Mouse (Mus musculus): ENCODE results near the gene Swi5. TPM values are rescaled to one million over a fixed set of nuclear protein-coding genes. Genes with fewer than 3 reads are reported as not detected.

The Swi5 gene
- polyA plus RNA-seq, 1 experiment from 2014 or later = 445 TPM

DNA sequence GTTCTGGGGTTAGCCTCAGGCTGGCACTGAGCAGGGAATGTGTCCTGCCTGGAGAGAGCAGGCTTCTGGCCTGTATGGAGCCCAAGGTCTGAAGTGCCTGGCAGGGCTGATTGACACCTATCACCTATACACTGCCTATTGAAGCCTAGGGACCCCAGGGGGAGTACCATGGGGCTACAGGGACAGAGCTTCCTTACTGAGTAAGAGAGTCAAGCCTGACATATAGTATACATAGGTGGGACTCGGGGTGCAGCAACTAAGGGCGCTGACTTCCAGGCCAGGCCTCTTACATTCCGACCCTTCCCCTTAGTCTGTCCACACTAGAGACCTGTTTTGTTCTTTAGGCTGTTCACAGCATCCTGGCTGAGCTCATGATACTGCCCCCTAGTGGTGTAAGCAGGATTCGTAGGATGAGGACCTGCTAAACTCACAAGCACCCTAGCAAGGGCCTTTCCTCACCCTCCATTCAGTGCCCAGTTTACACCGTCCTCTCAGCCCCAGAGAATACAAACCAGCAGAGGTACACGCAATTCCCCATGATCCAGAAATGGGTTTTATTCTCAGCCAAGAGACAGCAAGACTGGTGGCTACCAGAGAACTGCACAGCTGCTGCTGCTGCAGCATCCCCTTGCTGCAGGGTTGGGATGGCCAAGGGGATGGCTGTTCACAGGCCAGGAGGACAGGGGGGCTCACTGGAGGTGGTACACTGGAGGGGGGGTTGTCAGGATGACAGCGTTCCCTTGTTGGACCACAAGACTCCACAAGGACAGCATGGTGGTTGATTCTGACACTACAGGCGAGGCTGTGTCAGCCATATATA, 20.3 kb upstream of the Swi5 start:
- Histone ChIP-seq H3K27me3 (ENCODE audit: insufficient read depth, low read length) (no peaks in the 10 kb centered on the region), H3K4me2 (ENCODE audit: low read length) (no peak overlapping the region), H3K9ac (ENCODE audit: low read depth, low read length) (no peak overlapping the region), H3K4me1 (replicated peaks; ENCODE audit: insufficient read depth, low read length) (peaks cover 12% of the 10 kb centered on the region), H3K9me3 (replicated peaks; ENCODE audit: low read length) (no peaks in the 10 kb centered on the region), H3K36me3 (ENCODE audit: insufficient read depth, low read length) (peaks cover 40% of the 10 kb centered on the region), H3K4me3 (replicated peaks; ENCODE audit: low read depth, low read length) (no peak overlapping the region), H3K27ac (no peak overlapping the region)
- 62% methylated on average over 8 of the region's 8 CpGs for whole genome bisulfite sequencing
- peak; percentile 81 for TF ChIP-seq CTCF (IDR thresholded peaks at IDR 0.05; ENCODE audit: low read depth)
- ATAC-seq (replicated peaks; ENCODE audit: low FRiP score, low read depth) = no peak
- peak; percentile 57 for DNase-seq (ENCODE audit: low spot score)

DNA sequence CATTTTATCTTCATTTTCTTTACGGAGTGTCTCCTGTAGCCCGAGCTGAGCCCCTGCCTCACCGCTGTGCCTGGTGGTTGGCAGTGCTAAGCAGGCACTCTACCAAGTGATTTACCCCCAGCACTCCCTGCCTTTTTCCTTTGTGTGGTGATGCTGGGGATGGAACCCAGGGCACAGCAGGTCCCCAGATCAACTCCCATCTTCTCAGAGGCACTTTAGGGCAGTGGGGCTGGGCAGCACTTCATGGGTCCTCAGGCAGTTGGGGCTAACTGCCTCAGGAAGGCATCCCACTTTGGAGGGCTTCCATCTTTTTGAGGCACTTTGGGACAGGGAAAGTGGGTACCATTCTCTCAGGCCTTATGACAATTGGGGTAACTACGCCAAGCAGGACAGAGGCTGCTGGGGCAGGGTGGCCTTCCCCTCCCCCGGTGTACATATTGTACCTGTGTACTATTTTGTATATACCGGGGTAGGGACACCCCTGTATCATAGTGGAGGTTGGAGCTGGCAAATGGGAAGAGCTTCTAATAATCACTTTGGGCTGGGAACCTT, 19.4 kb upstream of the Swi5 start:
- no peak for DNase-seq (ENCODE audit: low spot score)
- 61% methylated on average over 6 of the region's 6 CpGs for WGBS
- no peak for TF ChIP-seq CTCF (IDR thresholded peaks at IDR 0.05; ENCODE audit: low read depth)

DNA sequence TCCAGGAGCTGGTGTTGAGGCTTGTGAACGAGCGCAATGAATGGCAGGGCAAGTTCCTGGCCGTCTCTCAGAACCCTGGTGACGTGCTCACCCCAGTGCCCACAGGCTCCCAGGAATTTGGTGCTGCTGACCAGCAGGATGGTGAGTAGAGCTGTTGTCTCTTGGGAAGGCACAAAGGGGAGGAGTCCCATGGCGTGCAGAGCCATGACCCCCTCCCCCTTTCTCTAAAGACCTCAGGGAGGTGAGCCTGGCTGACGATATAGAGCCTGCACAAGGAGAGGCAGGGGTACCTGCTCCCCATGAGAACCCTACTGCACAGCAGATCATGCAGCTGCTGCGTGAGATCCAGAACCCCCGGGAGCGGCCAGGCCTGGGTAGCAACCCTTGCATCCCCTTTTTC, 18.3 kb upstream of the Swi5 start:
- Histone ChIP-seq H3K4me1 (replicated peaks; ENCODE audit: insufficient read depth, low read length) (no peaks in the 10 kb centered on the region), H3K27ac (no peak overlapping the region), H3K36me3 (ENCODE audit: insufficient read depth, low read length) (peaks cover 58% of the 10 kb centered on the region), H3K9ac (ENCODE audit: low read depth, low read length) (no peak overlapping the region), H3K27me3 (ENCODE audit: insufficient read depth, low read length) (no peaks in the 10 kb centered on the region), H3K9me3 (replicated peaks; ENCODE audit: low read length) (no peaks in the 10 kb centered on the region), H3K4me2 (ENCODE audit: low read length) (no peak overlapping the region), H3K4me3 (replicated peaks; ENCODE audit: low read depth, low read length) (no peak overlapping the region)
- ATAC-seq (replicated peaks; ENCODE audit: low FRiP score, low read depth) = no peak
- 77% methylated on average over 9 of the region's 9 CpGs for WGBS
- no peak for TF ChIP-seq CTCF (IDR thresholded peaks at IDR 0.05; ENCODE audit: low read depth)
- DNase-seq (ENCODE audit: low spot score) = no peak

More for the DNA sequence above, 19.4 kb upstream of the Swi5 start:
- Histone ChIP-seq H3K9me3 (replicated peaks; ENCODE audit: low read length) (no peaks in the 10 kb centered on the region), H3K4me3 (replicated peaks; ENCODE audit: low read depth, low read length) (no peak overlapping the region), H3K4me2 (ENCODE audit: low read length) (no peak overlapping the region), H3K36me3 (ENCODE audit: insufficient read depth, low read length) (peaks cover 47% of the 10 kb centered on the region), H3K27me3 (ENCODE audit: insufficient read depth, low read length) (no peaks in the 10 kb centered on the region), H3K9ac (ENCODE audit: low read depth, low read length) (no peak overlapping the region), H3K4me1 (replicated peaks; ENCODE audit: insufficient read depth, low read length) (peaks cover 8% of the 10 kb centered on the region), H3K27ac (no peak overlapping the region)
- no peak for ATAC-seq (replicated peaks; ENCODE audit: low FRiP score, low read depth)

DNA sequence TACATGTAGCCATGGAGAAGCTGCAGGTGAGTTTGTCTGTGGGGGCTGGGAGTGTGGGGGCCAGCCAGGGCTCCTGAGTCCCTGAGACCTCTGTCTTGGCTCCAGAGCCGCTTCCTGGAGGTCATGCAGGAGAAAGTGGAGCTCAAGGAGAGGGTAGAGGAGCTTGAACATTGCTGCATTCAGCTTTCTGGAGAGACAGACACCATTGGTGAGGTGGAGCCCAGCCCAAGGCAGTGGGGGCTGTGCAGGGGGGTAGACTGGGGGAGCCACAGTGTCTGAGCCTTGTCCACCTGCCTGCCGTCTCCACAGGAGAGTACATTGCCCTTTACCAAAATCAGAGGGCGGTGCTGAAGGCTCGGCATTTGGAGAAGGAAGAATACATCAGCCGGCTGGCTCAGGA, 17.8 kb upstream of the Swi5 start:
- no peak overlapping the region for H3K4me2 ChIP-seq (ENCODE audit: low read length)
- H3K4me1 ChIP-seq (replicated peaks; ENCODE audit: insufficient read depth, low read length) = no peaks in the 10 kb centered on the region
- H3K27ac ChIP-seq = no peak overlapping the region
- no peak overlapping the region for H3K4me3 ChIP-seq (replicated peaks; ENCODE audit: low read depth, low read length)
- ATAC-seq (replicated peaks; ENCODE audit: low FRiP score, low read depth) = no peak
- no peaks in the 10 kb centered on the region for H3K9me3 ChIP-seq (replicated peaks; ENCODE audit: low read length)
- WGBS = 90% methylated on average over 5 of the region's 5 CpGs
- no peak overlapping the region for H3K9ac ChIP-seq (ENCODE audit: low read depth, low read length)
- no peak for TF ChIP-seq CTCF (IDR thresholded peaks at IDR 0.05; ENCODE audit: low read depth)
- H3K27me3 ChIP-seq (ENCODE audit: insufficient read depth, low read length) = no peaks in the 10 kb centered on the region
- no peak for DNase-seq (ENCODE audit: low spot score)
- peaks cover 63% of the 10 kb centered on the region for H3K36me3 ChIP-seq (ENCODE audit: insufficient read depth, low read length)

DNA sequence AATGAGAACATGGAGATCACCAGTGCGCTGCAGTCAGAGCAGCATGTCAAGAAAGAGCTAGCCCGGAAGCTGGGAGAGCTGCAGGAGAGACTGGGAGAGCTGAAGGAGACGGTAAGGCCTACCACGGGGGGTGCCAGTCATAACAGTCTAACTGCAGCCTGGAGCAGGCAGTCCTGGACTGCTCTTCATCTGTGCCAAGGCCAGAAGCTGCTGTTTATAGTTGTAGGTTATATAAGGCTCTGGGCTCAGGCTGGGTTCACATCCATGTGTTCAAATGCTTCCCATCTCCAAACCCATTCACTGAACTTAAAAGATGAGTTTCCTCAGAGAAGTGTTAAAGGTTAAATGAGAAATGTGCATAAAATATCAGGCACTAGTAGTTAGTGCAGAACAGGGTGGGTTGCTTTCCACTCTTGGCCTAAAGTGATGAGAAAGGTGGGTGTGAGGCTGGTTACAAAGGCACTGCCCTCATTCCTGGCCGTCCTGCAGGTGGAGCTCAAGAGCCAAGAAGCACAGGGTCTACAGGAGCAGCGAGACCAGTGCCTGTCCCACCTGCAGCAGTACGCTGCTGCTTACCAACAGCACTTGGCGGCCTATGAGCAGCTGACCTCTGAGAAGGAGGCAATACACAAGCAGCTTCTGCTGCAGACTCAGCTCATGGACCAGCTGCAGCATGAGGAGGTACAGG, 16.4 kb upstream of the Swi5 start:
- peak; percentile 61 for DNase-seq (ENCODE audit: low spot score)

DNA sequence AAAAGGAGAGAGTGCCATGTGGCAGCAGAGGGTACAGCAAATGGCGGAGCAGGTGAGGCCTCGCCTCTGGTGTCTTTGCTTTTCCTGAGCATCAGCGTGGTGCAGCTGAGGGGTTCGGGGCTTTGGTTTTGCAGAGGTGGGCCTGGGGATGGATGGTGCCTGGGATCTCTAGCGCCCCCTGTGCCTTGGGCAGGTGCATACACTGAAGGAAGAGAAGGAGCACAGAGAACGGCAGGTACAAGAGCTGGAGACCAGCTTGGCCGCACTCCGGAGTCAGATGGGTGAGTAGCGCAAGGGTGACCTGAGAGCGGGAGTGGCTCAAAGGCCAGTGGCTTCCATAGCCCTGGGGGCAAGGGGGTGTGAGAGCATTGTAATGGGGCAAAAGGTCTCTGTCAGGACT, 15.1 kb upstream of the Swi5 start:
- TF ChIP-seq CTCF (IDR thresholded peaks at IDR 0.05; ENCODE audit: low read depth) = peak; percentile 33; the same call in 1 of the 2 replicates
- WGBS = 91% methylated on average over 10 of the region's 10 CpGs
- Histone ChIP-seq H3K4me1 (replicated peaks; ENCODE audit: insufficient read depth, low read length) (no peaks in the 10 kb centered on the region), H3K4me2 (ENCODE audit: low read length) (no peak overlapping the region), H3K4me3 (replicated peaks; ENCODE audit: low read depth, low read length) (no peak overlapping the region), H3K27me3 (ENCODE audit: insufficient read depth, low read length) (no peaks in the 10 kb centered on the region), H3K9ac (ENCODE audit: low read depth, low read length) (no peak overlapping the region), H3K27ac (no peak overlapping the region), H3K9me3 (replicated peaks; ENCODE audit: low read length) (no peaks in the 10 kb centered on the region), H3K36me3 (ENCODE audit: insufficient read depth, low read length) (peaks cover 85% of the 10 kb centered on the region)
- ATAC-seq (replicated peaks; ENCODE audit: low FRiP score, low read depth) (no peak), DNase-seq (ENCODE audit: low spot score) (no peak)

More for the DNA sequence above, 16.4 kb upstream of the Swi5 start:
- H3K4me2 ChIP-seq (ENCODE audit: low read length) = no peak overlapping the region
- no peak overlapping the region for H3K27ac ChIP-seq
- no peak overlapping the region for H3K9ac ChIP-seq (ENCODE audit: low read depth, low read length)
- WGBS = 54% methylated on average over 8 of the region's 8 CpGs
- peak; percentile 77 for TF ChIP-seq CTCF (IDR thresholded peaks at IDR 0.05; ENCODE audit: low read depth)
- no peak overlapping the region for H3K4me3 ChIP-seq (replicated peaks; ENCODE audit: low read depth, low read length)
- H3K27me3 ChIP-seq (ENCODE audit: insufficient read depth, low read length) = no peaks in the 10 kb centered on the region
- no peaks in the 10 kb centered on the region for H3K4me1 ChIP-seq (replicated peaks; ENCODE audit: insufficient read depth, low read length)
- ATAC-seq (replicated peaks; ENCODE audit: low FRiP score, low read depth) = peak; percentile 47; the same call in 1 of the 2 replicates
- no peaks in the 10 kb centered on the region for H3K9me3 ChIP-seq (replicated peaks; ENCODE audit: low read length)
- peaks cover 72% of the 10 kb centered on the region for H3K36me3 ChIP-seq (ENCODE audit: insufficient read depth, low read length)
